Mouse (Mus musculus) layer of hippocampus, postnatal 10 days (tissue): ENCODE results near the gene Zfp609. TPM values are rescaled to one million over a fixed set of nuclear protein-coding genes. Genes with fewer than 3 reads are reported as not detected.
"Not testable (repeated sequence)": the region's sequence is repeated elsewhere in the genome, so short reads cannot be mapped to it uniquely, and the experiment has no call there.

Experiments
- DNase-seq, 2 experiments: peaks; one replicate each; pipeline ENCODE4 v3.0.0; 2021; ENCODE audit warnings: low spot score in 2 of 2
- total RNA-seq, 2 experiments: library from RNA; stranded (reverse); gene quantifications; 2 replicates each; pipeline ENCODE4 v1.2.3; 2021

Gene Zfp609
- total RNA-seq, 2 experiments from 2014 or later = 49.1 to 51.0 TPM

- peak; percentile 25 to 46 for DNase-seq
These were observed 148.1 kb downstream of the Zfp609 start for GRCm38 (mm10) chr9:65679181-65679761.

- DNase-seq = no peak
These were observed 150.3 kb downstream of the Zfp609 start for GRCm38 (mm10) chr9:65677119-65677462.

- peak; percentile 97 to 98 for DNase-seq
These were observed 150.8 kb downstream of the Zfp609 start for GRCm38 (mm10) chr9:65676358-65677118.

- DNase-seq = peak in 1 of 2 experiments; percentile 14
These were observed 151.7 kb downstream of the Zfp609 start for GRCm38 (mm10) chr9:65675461-65676357.

GRCm38 (mm10) chr9:65672996-65673395, 154.4 kb downstream of the Zfp609 start:
- no peak for DNase-seq

GRCm38 (mm10) chr9:65671431-65671931, 155.9 kb downstream of the Zfp609 start:
- DNase-seq = no peak

GRCm38 (mm10) chr9:65667701-65668100, 159.7 kb downstream of the Zfp609 start, which contains the start of gene Oaz2:
TSS of gene Oaz2 (plus strand) at chr9:65668001.
- DNase-seq = no peak

- peak; percentile 51 to 71 for DNase-seq
These were observed 161.3 kb downstream of the Zfp609 start for GRCm38 (mm10) chr9:65666042-65666441.

- DNase-seq = peak; percentile 58 to 74
These were observed 163.2 kb downstream of the Zfp609 start for GRCm38 (mm10) chr9:65664163-65664562.

GRCm38 (mm10) chr9:65661493-65661892, 165.9 kb downstream of the Zfp609 start:
- DNase-seq = no peak

- DNase-seq = no peak
These were observed 166.3 kb downstream of the Zfp609 start for GRCm38 (mm10) chr9:65661029-65661428.

GRCm38 (mm10) chr9:65657218-65657617, 170.1 kb downstream of the Zfp609 start:
- DNase-seq = no peak

GRCm38 (mm10) chr9:65655540-65655939, 171.8 kb downstream of the Zfp609 start:
- no peak for DNase-seq

GRCm38 (mm10) chr9:65654700-65655237, 172.6 kb downstream of the Zfp609 start:
- no peak for DNase-seq

GRCm38 (mm10) chr9:65653741-65654140, 173.6 kb downstream of the Zfp609 start:
- no peak for DNase-seq

GRCm38 (mm10) chr9:65651957-65652356, 175.4 kb downstream of the Zfp609 start:
- DNase-seq = not testable (repeated sequence)

- DNase-seq = no peak
These were observed 177.4 kb downstream of the Zfp609 start for GRCm38 (mm10) chr9:65649997-65650396.

- no peak for DNase-seq
These were observed 178.6 kb downstream of the Zfp609 start for GRCm38 (mm10) chr9:65648730-65649129.

- DNase-seq = no peak
These were observed 180.6 kb downstream of the Zfp609 start for GRCm38 (mm10) chr9:65646782-65647181.

GRCm38 (mm10) chr9:65645984-65646383, 181.4 kb downstream of the Zfp609 start:
- DNase-seq = no peak

GRCm38 (mm10) chr9:65644960-65645359, 182.4 kb downstream of the Zfp609 start:
- no peak for DNase-seq
